Mouse (Mus musculus): ENCODE results near the gene Gm7102. TPM values are rescaled to one million over a fixed set of nuclear protein-coding genes. Genes with fewer than 3 reads are reported as not detected.
A peak's percentile ranks its signal among the peaks of the same experiment; 100 is the strongest.
"Not testable (repeated sequence)": the region's sequence is repeated elsewhere in the genome, so short reads cannot be mapped to it uniquely, and the experiment has no call there.

Gm7102 gene
- polyA plus RNA-seq (2016; fragmentation: Nextera tagmentation; extraction: Ambion mirVana): 0.17 and 0.21 TPM in 2 replicates

DNA sequence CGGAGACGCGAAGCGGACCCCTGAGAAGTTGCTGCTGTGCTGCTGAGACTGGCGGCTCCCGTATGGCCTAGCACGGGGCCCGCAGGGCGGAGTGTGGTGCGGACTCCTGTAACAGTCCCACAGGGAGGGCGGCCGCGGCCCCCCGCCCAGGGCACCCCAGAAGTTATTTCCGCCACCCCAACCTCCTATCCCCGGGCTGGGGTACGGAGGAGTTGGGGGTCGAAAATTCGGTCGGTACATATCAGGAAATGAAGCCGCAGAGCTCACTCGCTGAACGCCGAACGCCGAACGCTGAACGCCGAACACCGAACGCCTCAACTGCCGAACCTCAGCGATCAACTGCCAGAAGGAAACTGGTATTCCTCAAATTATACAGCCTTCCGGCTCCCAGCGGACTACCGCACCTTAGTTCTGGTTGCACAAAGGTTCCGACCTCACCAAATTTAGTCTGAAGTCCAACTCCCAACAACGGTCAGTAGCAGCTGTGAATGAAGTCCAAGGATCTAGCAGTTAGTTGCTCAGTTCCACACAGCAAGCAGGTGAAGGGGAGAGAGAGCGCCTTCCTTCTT is at the start of gene Gm7102:
Gene Gm7102, minus strand, starts transcription at position 554 of the 569 bp plus-strand sequence.
- 44% methylated on average over 39 of the region's 39 CpGs for WGBS
- no peak for ATAC-seq (ENCODE audit: low FRiP score, low read depth)
- no peak within 1 kb of the TSS for H3K27ac ChIP-seq (replicated peaks)
- no peak within 1 kb of the TSS for H3K9ac ChIP-seq (replicated peaks)
- H3K4me1 ChIP-seq: no peaks in the 10 kb centered on the region
- H3K27me3 ChIP-seq: no peaks in the 10 kb centered on the region
- H3K9me3 ChIP-seq: 0 out of 2 replicates have a peak, but pooled peaks cover 9% of the 10 kb centered on the region
- H3K4me2 ChIP-seq (replicated peaks): peak within 1 kb of the TSS; percentile 45
- peak within 1 kb of the TSS; percentile 35 for H3K4me3 ChIP-seq
- H3K36me3 ChIP-seq: no peaks in the 10 kb centered on the region

DNA sequence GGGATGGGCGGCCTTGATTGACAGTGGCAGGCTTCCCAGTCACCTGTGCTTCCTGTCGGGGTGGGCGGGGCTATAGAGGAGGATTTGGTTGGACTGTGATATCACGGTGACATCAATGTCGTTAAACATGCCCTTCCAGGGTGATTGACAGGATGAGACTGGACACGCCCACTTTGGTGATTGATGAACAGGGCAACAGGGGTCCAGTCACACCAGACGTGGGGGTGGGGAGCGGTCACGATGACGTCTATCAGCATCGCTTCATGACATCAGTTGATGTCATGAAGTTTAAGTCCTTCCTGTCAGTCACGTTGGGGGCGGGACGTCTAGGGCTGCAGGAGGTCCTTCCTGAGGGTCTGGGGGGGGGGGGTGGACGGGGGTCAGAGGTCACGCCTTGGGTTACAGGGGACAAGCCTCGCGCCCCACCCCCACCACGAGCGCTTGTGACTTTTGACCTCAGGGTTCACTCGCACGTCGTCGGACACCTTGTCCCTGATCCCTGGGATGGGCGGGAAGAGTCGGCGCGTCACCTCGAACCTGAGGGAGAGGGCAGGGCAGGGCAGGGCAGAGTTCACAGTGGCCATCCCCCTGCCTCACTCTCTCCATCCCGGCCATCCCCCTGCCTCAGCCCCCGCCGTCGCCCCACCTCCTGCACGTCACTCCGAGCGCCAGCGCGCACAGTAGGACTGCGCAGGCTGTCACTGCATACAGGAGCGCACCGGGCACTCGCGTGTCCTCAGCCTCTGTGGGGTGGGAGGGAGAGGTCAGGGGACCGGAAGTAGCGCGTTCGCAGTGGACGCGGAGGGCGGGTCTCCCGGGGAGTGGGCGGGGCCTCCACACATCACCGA is 48.8 kb upstream of the Gm7102 start:
- no peaks in the 10 kb centered on the region for H3K9me3 ChIP-seq
- no peaks in the 10 kb centered on the region for H3K36me3 ChIP-seq
- H3K4me2 ChIP-seq (replicated peaks): peak overlapping the region; percentile 58
- H3K27me3 ChIP-seq: peaks cover 5% of the 10 kb centered on the region; the same call in 1 of the 2 replicates
- 33% methylated on average over 53 of the region's 53 CpGs for WGBS
- H3K27ac ChIP-seq (replicated peaks): no peak overlapping the region
- peak; percentile 25 for ATAC-seq (ENCODE audit: low FRiP score, low read depth)
- peak overlapping the region; percentile 52 for H3K4me3 ChIP-seq
- H3K9ac ChIP-seq (replicated peaks): 0 out of 2 replicates have a peak overlapping the region, but pooled peaks have one; percentile 32
- H3K4me1 ChIP-seq: no peaks in the 10 kb centered on the region; the same call in 1 of the 2 replicates

DNA sequence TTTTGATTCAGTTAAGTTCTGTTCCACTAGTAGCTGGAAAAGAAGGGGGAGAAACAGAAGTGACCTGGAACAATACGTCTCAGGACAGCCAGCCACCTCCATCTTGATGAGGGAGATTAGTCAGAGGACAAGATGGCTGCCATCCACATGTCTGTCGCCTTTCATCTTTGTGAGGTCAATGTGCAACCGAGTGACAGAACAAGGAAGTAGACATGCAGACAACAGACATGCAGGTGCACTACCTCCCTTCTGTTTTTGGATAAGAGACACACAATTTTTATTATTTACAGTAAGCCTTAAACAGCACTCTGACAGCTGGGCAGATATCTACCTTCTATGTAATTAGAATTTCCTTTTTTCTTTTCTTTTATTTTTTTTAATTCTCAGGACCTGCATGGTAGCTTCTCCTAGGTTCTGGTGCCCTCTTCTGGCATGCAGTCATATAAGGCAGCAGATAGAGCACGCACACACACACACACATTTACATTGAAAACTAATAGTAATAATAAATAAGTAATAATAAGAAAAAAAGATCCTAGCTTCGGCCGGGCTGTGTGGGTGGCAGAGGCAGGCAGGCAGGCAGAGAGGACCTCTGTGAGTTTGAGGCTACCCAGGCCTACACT is 47.7 kb upstream of the Gm7102 start:
- 93% methylated on average over 6 of the region's 6 CpGs for whole genome bisulfite sequencing
- H3K27ac ChIP-seq (replicated peaks): no peak overlapping the region
- no peaks in the 10 kb centered on the region for H3K36me3 ChIP-seq
- H3K4me3 ChIP-seq: no peak overlapping the region
- no peaks in the 10 kb centered on the region; the same call in 1 of the 2 replicates for H3K4me1 ChIP-seq
- H3K9me3 ChIP-seq: no peaks in the 10 kb centered on the region
- H3K27me3 ChIP-seq: peaks cover 5% of the 10 kb centered on the region; the same call in 1 of the 2 replicates
- no peak overlapping the region for H3K4me2 ChIP-seq (replicated peaks)
- H3K9ac ChIP-seq (replicated peaks): no peak overlapping the region
- no peak for ATAC-seq (ENCODE audit: low FRiP score, low read depth)

DNA sequence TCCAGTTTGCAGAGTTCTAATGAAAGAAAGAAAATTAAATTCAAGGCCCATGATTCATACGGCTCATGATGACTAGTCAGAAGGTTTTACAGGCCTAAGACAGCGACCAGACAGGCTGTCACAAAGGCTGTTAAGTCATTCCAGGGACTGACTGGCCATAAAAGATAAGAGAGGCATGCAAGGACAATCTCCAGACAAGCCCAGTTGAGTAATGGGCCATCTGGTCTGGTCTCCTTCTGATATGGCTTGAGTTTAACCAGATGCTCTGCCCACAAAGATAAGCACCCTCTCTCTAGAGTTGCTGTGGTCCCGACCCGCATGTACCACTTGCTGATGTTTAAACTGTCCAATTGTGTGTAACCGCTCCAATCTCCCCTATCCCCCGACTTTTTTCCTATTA is 31.4 kb upstream of the Gm7102 start:
- not testable (repeated sequence) for H3K36me3 ChIP-seq; H3K4me2 ChIP-seq (replicated peaks); H3K4me1 ChIP-seq; H3K27ac ChIP-seq (replicated peaks); H3K27me3 ChIP-seq; ATAC-seq (ENCODE audit: low FRiP score, low read depth); H3K9ac ChIP-seq (replicated peaks); H3K4me3 ChIP-seq; H3K9me3 ChIP-seq
- 81% methylated on average over 6 of the region's 6 CpGs for WGBS

DNA sequence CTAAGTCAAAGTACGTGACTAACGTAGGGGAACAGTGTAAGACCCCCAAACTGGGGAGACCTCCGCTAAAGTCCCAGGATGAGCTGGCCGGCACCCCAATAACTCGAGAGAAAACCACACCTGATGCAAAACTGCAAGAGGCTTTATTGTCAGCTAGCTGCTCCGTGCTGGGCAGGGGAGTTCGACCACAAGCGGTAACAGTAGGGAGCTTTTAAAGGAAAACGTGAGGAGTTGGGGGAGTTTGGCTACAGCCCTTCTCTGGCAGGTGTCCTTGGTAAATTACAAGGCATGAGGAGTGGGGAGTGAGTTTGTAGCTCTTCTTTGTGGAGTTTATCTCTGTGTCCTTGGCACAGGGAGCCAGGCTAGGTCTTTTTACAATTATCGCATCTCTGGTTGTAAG is 23.7 kb upstream of the Gm7102 start:
- Histone ChIP-seq H3K36me3 (no peaks in the 10 kb centered on the region), H3K4me3 (no peak overlapping the region), H3K4me2 (replicated peaks) (no peak overlapping the region), H3K9me3 (no peaks in the 10 kb centered on the region), H3K9ac (replicated peaks) (no peak overlapping the region), H3K27ac (replicated peaks) (no peak overlapping the region), H3K4me1 (no peaks in the 10 kb centered on the region), H3K27me3 (no peaks in the 10 kb centered on the region)
- ATAC-seq (ENCODE audit: low FRiP score, low read depth): no peak
- 25% methylated on average over 10 of the region's 10 CpGs for WGBS

DNA sequence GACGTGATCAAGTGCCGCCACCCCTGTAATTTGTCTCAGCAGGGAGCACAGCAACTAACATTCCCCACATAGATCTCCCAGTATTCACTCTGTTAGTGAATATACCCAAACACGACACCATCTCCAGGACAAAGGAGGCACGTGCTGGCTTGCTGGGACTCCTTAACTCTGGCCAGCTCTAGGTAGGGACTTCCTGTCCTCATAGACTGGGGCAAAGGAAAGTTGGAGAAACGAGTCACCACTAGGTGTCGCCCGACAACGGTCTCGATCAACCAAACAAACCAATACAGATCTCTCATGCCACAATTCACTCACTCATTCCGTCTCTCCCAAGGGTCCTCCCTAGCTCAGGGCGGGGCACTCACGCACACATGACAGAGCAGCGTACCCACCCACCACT is 23.2 kb upstream of the Gm7102 start:
- H3K27ac ChIP-seq (replicated peaks): no peak overlapping the region
- no peak overlapping the region for H3K9ac ChIP-seq (replicated peaks)
- no peaks in the 10 kb centered on the region for H3K27me3 ChIP-seq
- 14% methylated on average over 13 of the region's 13 CpGs for WGBS
- no peak overlapping the region for H3K4me2 ChIP-seq (replicated peaks)
- ATAC-seq (ENCODE audit: low FRiP score, low read depth): no peak
- H3K4me3 ChIP-seq: no peak overlapping the region
- no peaks in the 10 kb centered on the region for H3K36me3 ChIP-seq
- no peaks in the 10 kb centered on the region for H3K4me1 ChIP-seq
- no peaks in the 10 kb centered on the region for H3K9me3 ChIP-seq

DNA sequence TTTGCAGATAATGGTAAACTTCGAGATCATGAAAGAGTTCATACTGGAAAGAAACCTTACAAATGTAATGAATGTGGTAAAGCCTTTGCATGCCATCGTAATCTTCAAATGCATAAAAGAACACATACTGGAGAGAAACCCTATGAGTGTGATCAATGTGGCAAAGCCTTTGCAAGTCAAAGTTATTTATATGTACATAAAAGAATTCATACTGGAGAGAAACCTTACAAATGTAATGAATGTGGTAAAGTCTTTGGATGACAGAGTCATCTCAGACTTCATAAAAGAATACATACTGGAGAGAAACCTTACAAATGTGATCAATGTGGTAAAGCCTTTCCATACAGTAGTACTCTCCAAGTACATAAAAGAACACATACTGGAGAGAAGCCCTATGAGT is 7.5 kb upstream of the Gm7102 start, which contains the start of gene Gm6020:
Gene Gm6020, plus strand, starts transcription at position 301 of the 400 bp plus-strand sequence.
- not testable (repeated sequence) for H3K9ac ChIP-seq (replicated peaks); H3K36me3 ChIP-seq; H3K27ac ChIP-seq (replicated peaks); ATAC-seq (ENCODE audit: low FRiP score, low read depth); H3K27me3 ChIP-seq; H3K4me3 ChIP-seq; H3K4me2 ChIP-seq (replicated peaks); H3K4me1 ChIP-seq
- 82% methylated on average over 2 of the region's 2 CpGs for WGBS
- H3K9me3 ChIP-seq: 0 out of 2 replicates have a peak, but pooled peaks cover 22% of the 10 kb centered on the region

DNA sequence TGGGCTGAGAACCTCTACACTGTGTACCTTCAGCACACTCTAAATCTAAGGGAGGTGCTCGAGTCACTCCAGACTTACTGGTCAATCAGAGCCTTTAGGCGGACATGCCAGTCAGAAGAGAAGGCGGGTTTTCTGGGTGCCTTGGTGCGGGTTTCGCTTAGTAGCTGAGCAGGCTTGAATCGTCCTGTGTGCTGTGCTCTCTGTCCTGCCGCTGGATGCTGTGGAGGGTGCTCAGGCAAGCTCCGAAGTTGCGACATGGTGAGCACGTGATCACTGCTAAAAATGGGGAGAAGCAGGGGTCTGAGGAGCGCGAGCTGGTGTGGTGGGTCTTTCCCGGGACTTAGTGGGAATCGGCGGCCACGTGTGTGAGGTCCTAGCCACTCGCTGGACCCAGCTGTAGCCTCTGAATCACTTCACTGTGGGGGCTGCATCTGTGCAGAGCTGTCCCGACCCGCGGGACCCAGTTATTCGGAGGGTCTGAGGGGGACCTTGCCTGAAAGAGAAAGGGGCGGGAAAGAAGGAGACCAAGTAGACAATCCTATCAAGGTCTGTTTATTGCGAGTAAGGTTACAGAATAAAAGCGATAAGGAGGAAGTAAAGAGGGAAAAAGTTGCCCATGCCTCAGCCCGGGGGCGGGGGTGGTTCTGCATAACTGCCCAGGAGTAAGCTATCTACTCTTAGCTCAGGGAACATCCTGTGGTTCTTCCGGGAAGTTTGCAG is 24.2 kb downstream of the Gm7102 start:
- peak; percentile 73 for ATAC-seq (ENCODE audit: low FRiP score, low read depth)
- H3K36me3 ChIP-seq: no peaks in the 10 kb centered on the region

DNA sequence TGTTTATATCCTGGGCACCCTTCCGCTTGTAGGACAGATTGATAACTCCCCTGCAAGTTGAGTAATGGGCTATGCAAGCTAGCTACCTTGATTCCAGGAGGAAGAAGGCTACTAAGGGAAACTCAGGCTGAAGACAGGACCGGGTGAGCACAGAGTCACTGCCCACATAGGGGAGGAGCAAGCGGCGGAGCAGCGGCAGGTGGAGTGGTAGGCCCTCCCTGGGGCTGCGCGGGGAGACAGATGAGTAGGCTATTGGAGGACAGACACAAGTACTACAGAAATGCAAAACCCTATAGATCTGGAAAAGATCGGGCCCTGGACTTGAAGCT is 24.8 kb downstream of the Gm7102 start:
- 8% methylated on average over 8 of the region's 8 CpGs for whole genome bisulfite sequencing
- Histone ChIP-seq H3K36me3 (no peaks in the 10 kb centered on the region), H3K4me2 (replicated peaks) (peak overlapping the region; percentile 63), H3K27ac (replicated peaks) (no peak overlapping the region), H3K27me3 (peaks cover 8% of the 10 kb centered on the region; the same call in 1 of the 2 replicates), H3K4me1 (0 out of 2 replicates have a peak, but pooled peaks cover 3% of the 10 kb centered on the region), H3K4me3 (peak overlapping the region; percentile 44), H3K9me3 (no peaks in the 10 kb centered on the region), H3K9ac (replicated peaks) (peak overlapping the region; percentile 46; the same call in 1 of the 2 replicates)
- ATAC-seq (ENCODE audit: low FRiP score, low read depth): peak; percentile 49

More for the DNA sequence above, 24.2 kb downstream of the Gm7102 start:
- 7% methylated on average over 27 of the region's 27 CpGs for WGBS
- H3K4me2 ChIP-seq (replicated peaks): peak overlapping the region; percentile 63
- no peak overlapping the region for H3K27ac ChIP-seq (replicated peaks)
- peaks cover 8% of the 10 kb centered on the region; the same call in 1 of the 2 replicates for H3K27me3 ChIP-seq
- H3K4me3 ChIP-seq: peak overlapping the region; percentile 44
- peak overlapping the region; percentile 46; the same call in 1 of the 2 replicates for H3K9ac ChIP-seq (replicated peaks)
- H3K9me3 ChIP-seq: no peaks in the 10 kb centered on the region
- H3K4me1 ChIP-seq: 0 out of 2 replicates have a peak, but pooled peaks cover 3% of the 10 kb centered on the region

DNA sequence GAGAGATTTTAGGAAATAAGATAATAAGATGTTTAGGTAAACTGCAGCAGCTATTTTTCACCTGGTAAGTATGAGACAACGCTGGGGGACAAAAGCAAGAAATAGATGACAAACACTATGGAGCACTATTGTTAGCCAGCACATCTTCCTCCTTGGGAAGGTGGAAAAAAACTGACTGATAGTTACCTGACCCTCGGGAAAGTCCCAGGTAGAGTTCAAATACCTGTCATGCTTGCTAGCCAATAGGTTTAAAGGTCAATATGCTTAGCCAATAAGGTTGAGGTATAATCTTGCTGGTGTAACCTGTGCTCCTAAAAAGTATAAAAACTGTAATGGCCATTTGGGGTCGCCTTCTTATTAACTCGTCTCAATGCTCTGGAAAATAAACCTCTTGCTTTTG is 34.8 kb downstream of the Gm7102 start:
- peaks cover 12% of the 10 kb centered on the region for H3K4me1 ChIP-seq
- peak overlapping the region; percentile 64 for H3K4me2 ChIP-seq (replicated peaks)
- H3K27me3 ChIP-seq: no peaks in the 10 kb centered on the region
- WGBS: 20% methylated on average over 4 of the region's 4 CpGs
- no peaks in the 10 kb centered on the region for H3K36me3 ChIP-seq
- H3K4me3 ChIP-seq: peak overlapping the region; percentile 71
- no peak overlapping the region for H3K27ac ChIP-seq (replicated peaks)
- peak overlapping the region; percentile 78 for H3K9ac ChIP-seq (replicated peaks)
- H3K9me3 ChIP-seq: no peaks in the 10 kb centered on the region
- ATAC-seq (ENCODE audit: low FRiP score, low read depth): no peak

DNA sequence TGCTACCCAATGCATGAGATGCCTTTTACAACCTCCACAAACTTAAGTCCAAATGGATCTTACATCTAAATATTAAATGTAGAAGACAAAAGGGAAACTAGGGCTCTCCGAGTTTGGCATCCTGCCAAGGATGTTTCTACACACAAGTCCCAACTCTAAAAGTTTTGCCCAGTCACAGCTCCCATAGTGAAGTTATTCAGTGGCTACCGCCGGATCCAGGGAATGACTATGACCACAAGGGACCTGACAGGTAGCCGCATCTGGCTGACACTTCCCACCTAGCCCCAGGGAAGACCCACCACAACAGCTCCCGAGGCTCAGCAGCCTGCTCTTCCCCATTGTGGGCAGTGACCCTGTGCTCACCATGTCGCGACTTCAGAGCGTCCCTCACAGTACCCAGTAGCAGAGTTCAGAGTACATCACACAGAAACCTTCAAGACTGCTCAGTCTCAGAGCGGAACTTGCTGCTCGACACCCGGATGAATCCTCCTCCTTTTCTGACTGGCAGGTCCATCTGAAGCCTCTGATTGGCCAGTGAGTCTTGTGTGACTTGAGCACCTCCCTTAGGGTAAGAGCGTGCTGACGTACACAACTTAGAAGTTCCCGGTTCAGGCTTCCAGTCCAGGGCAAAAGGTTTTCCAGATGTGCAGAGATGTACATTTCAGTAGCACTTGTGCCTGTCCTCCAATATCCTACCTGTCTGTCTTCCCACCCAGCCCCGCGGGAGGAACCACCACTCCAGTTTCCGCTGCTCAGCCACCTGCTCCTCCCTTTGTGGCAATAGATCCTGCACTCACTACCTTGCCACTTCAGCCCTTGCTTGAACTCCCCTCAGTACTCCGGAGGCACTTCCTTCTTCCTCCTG is 35.5 kb downstream of the Gm7102 start, which contains the start of gene Zfp950:
Gene Zfp950, minus strand, starts transcription at position 499 of the 865 bp plus-strand sequence.
- Histone ChIP-seq H3K4me3 (peak within 1 kb of the TSS; percentile 71), H3K27ac (replicated peaks) (no peak within 1 kb of the TSS), H3K9ac (replicated peaks) (peak within 1 kb of the TSS; percentile 78), H3K4me1 (peaks cover 12% of the 10 kb centered on the region), H3K9me3 (no peaks in the 10 kb centered on the region), H3K4me2 (replicated peaks) (peak within 1 kb of the TSS; percentile 64), H3K36me3 (no peaks in the 10 kb centered on the region), H3K27me3 (no peaks in the 10 kb centered on the region)
- WGBS: under 1% methylated on average over 18 of the region's 18 CpGs
- peak; percentile 100 for ATAC-seq (ENCODE audit: low FRiP score, low read depth)
